Mouse (Mus musculus): Measurements from ENCODE around the gene Egfem1. TPM values are rescaled to one million over a fixed set of nuclear protein-coding genes. Genes with fewer than 3 reads are reported as not detected.

Egfem1 gene
- polyA plus RNA-seq, 1 experiment from 2014 or later, result 2.4 TPM

GRCm38 (mm10) chr3:29229712-29230111 is 147.9 kb downstream of the Egfem1 start:
- Histone ChIP-seq H3K4me3 (no peak overlapping the region), H3K4me1 (replicated peaks) (no peaks in the 10 kb centered on the region), H3K36me3 (no peaks in the 10 kb centered on the region), H3K9me3 (no peaks in the 10 kb centered on the region), H3K27ac (no peak overlapping the region), H3K27me3 (ENCODE audit: insufficient read depth, poor library complexity, severe bottlenecking) (no peaks in the 10 kb centered on the region)
- WGBS, result 53% methylated on average over 2 of the region's 2 CpGs
- no peak for DNase-seq (ENCODE audit: low spot score)

- WGBS, result 74% methylated on average over 4 of the region's 4 CpGs
- no peak for DNase-seq (ENCODE audit: low spot score)
Measured at GRCm38 (mm10) chr3:29235477-29235876, 153.7 kb downstream of the Egfem1 start.

GRCm38 (mm10) chr3:29236517-29236916 is 154.7 kb downstream of the Egfem1 start:
- no peak overlapping the region for H3K27ac ChIP-seq
- DNase-seq (ENCODE audit: low spot score), result no peak
- 81% methylated on average over 5 of the region's 5 CpGs for WGBS

More at GRCm38 (mm10) chr3:29235477-29235876, 153.7 kb downstream of the Egfem1 start:
- Histone ChIP-seq H3K4me3 (no peak overlapping the region), H3K27ac (no peak overlapping the region), H3K36me3 (no peaks in the 10 kb centered on the region), H3K9me3 (no peaks in the 10 kb centered on the region), H3K4me1 (replicated peaks) (no peaks in the 10 kb centered on the region), H3K27me3 (ENCODE audit: insufficient read depth, poor library complexity, severe bottlenecking) (no peaks in the 10 kb centered on the region)

GRCm38 (mm10) chr3:29243600-29243999 is 161.8 kb downstream of the Egfem1 start:
- WGBS, result 56% methylated on average over 3 of the region's 3 CpGs

More at GRCm38 (mm10) chr3:29236517-29236916, 154.7 kb downstream of the Egfem1 start:
- no peaks in the 10 kb centered on the region for H3K9me3 ChIP-seq
- no peaks in the 10 kb centered on the region for H3K4me1 ChIP-seq (replicated peaks)
- H3K4me3 ChIP-seq, result no peak overlapping the region
- H3K27me3 ChIP-seq (ENCODE audit: insufficient read depth, poor library complexity, severe bottlenecking), result no peaks in the 10 kb centered on the region
- no peaks in the 10 kb centered on the region for H3K36me3 ChIP-seq

GRCm38 (mm10) chr3:29291633-29292032 is 209.8 kb downstream of the Egfem1 start:
- Histone ChIP-seq H3K4me1 (replicated peaks) (peaks cover 26% of the 10 kb centered on the region), H3K36me3 (no peaks in the 10 kb centered on the region), H3K27ac (peak overlapping the region; percentile 43; the same call in 1 of the 2 replicates), H3K4me3 (no peak overlapping the region), H3K27me3 (ENCODE audit: insufficient read depth, poor library complexity, severe bottlenecking) (no peaks in the 10 kb centered on the region), H3K9me3 (no peaks in the 10 kb centered on the region)
- WGBS, result 69% methylated on average over 4 of the region's 4 CpGs
- no peak for DNase-seq (ENCODE audit: low spot score)

More at GRCm38 (mm10) chr3:29243600-29243999, 161.8 kb downstream of the Egfem1 start:
- no peak for DNase-seq (ENCODE audit: low spot score)
- Histone ChIP-seq H3K27me3 (ENCODE audit: insufficient read depth, poor library complexity, severe bottlenecking) (no peaks in the 10 kb centered on the region), H3K36me3 (no peaks in the 10 kb centered on the region), H3K27ac (no peak overlapping the region), H3K4me1 (replicated peaks) (no peaks in the 10 kb centered on the region), H3K4me3 (no peak overlapping the region), H3K9me3 (no peaks in the 10 kb centered on the region)

- H3K27ac ChIP-seq, result peak overlapping the region; percentile 67
- H3K4me1 ChIP-seq (replicated peaks), result peaks cover 26% of the 10 kb centered on the region
- no peak for DNase-seq (ENCODE audit: low spot score)
Measured at GRCm38 (mm10) chr3:29292251-29292650, 210.4 kb downstream of the Egfem1 start.

GRCm38 (mm10) chr3:29293230-29293629 is 211.4 kb downstream of the Egfem1 start:
- Histone ChIP-seq H3K4me3 (no peak overlapping the region), H3K36me3 (no peaks in the 10 kb centered on the region), H3K27me3 (ENCODE audit: insufficient read depth, poor library complexity, severe bottlenecking) (no peaks in the 10 kb centered on the region), H3K4me1 (replicated peaks) (peaks cover 26% of the 10 kb centered on the region), H3K9me3 (no peaks in the 10 kb centered on the region), H3K27ac (peak overlapping the region; percentile 67; the same call in 1 of the 2 replicates)
- no peak for DNase-seq (ENCODE audit: low spot score)
- WGBS, result 53% methylated on average over 4 of the region's 4 CpGs

More at GRCm38 (mm10) chr3:29292251-29292650, 210.4 kb downstream of the Egfem1 start:
- Histone ChIP-seq H3K27me3 (ENCODE audit: insufficient read depth, poor library complexity, severe bottlenecking) (no peaks in the 10 kb centered on the region), H3K4me3 (no peak overlapping the region), H3K36me3 (no peaks in the 10 kb centered on the region), H3K9me3 (no peaks in the 10 kb centered on the region)
- 39% methylated on average over 3 of the region's 3 CpGs for WGBS

GRCm38 (mm10) chr3:29342223-29342791 is 260.5 kb downstream of the Egfem1 start:
- H3K27me3 ChIP-seq (ENCODE audit: insufficient read depth, poor library complexity, severe bottlenecking), result no peaks in the 10 kb centered on the region
- no peak for DNase-seq (ENCODE audit: low spot score)
- H3K36me3 ChIP-seq, result no peaks in the 10 kb centered on the region
- H3K27ac ChIP-seq, result no peak overlapping the region
- no peaks in the 10 kb centered on the region for H3K9me3 ChIP-seq
- no peak overlapping the region for H3K4me3 ChIP-seq
- H3K4me1 ChIP-seq (replicated peaks), result no peaks in the 10 kb centered on the region
- 83% methylated on average over 3 of the region's 3 CpGs for WGBS

- Histone ChIP-seq H3K36me3 (no peaks in the 10 kb centered on the region), H3K9me3 (no peaks in the 10 kb centered on the region), H3K4me1 (replicated peaks) (no peaks in the 10 kb centered on the region), H3K4me3 (no peak overlapping the region), H3K27ac (no peak overlapping the region), H3K27me3 (ENCODE audit: insufficient read depth, poor library complexity, severe bottlenecking) (no peaks in the 10 kb centered on the region)
- DNase-seq (ENCODE audit: low spot score), result no peak
- 85% methylated on average over 3 of the region's 3 CpGs for WGBS
Measured at GRCm38 (mm10) chr3:29345805-29346204, 264.0 kb downstream of the Egfem1 start.

GRCm38 (mm10) chr3:29366907-29367306 is 285.1 kb downstream of the Egfem1 start:
- Histone ChIP-seq H3K9me3 (no peaks in the 10 kb centered on the region), H3K27ac (no peak overlapping the region), H3K36me3 (no peaks in the 10 kb centered on the region), H3K4me3 (no peak overlapping the region), H3K27me3 (ENCODE audit: insufficient read depth, poor library complexity, severe bottlenecking) (no peaks in the 10 kb centered on the region), H3K4me1 (replicated peaks) (no peaks in the 10 kb centered on the region)
- DNase-seq (ENCODE audit: low spot score), result no peak
- 73% methylated on average over 8 of the region's 8 CpGs for WGBS

GRCm38 (mm10) chr3:29370519-29370918 is 288.7 kb downstream of the Egfem1 start:
- H3K4me3 ChIP-seq, result no peak overlapping the region
- no peaks in the 10 kb centered on the region for H3K9me3 ChIP-seq
- 75% methylated on average over 5 of the region's 5 CpGs for WGBS
- no peaks in the 10 kb centered on the region for H3K27me3 ChIP-seq (ENCODE audit: insufficient read depth, poor library complexity, severe bottlenecking)
- no peaks in the 10 kb centered on the region for H3K4me1 ChIP-seq (replicated peaks)
- no peak overlapping the region for H3K27ac ChIP-seq
- DNase-seq (ENCODE audit: low spot score), result no peak
- H3K36me3 ChIP-seq, result no peaks in the 10 kb centered on the region

GRCm38 (mm10) chr3:29381255-29381654 is 299.4 kb downstream of the Egfem1 start:
- no peaks in the 10 kb centered on the region for H3K36me3 ChIP-seq
- no peaks in the 10 kb centered on the region for H3K27me3 ChIP-seq (ENCODE audit: insufficient read depth, poor library complexity, severe bottlenecking)
- 75% methylated on average over 2 of the region's 2 CpGs for WGBS
- H3K9me3 ChIP-seq, result no peaks in the 10 kb centered on the region
- no peak overlapping the region for H3K4me3 ChIP-seq
- H3K27ac ChIP-seq, result no peak overlapping the region
- no peak for DNase-seq (ENCODE audit: low spot score)
- H3K4me1 ChIP-seq (replicated peaks), result no peaks in the 10 kb centered on the region; the same call in 1 of the 2 replicates

- no peak overlapping the region for H3K4me3 ChIP-seq
- H3K27me3 ChIP-seq (ENCODE audit: insufficient read depth, poor library complexity, severe bottlenecking), result no peaks in the 10 kb centered on the region
- 81% methylated on average over 3 of the region's 3 CpGs for WGBS
- no peaks in the 10 kb centered on the region for H3K4me1 ChIP-seq (replicated peaks)
- DNase-seq (ENCODE audit: low spot score), result no peak
- H3K9me3 ChIP-seq, result no peaks in the 10 kb centered on the region
- H3K27ac ChIP-seq, result no peak overlapping the region
- H3K36me3 ChIP-seq, result no peaks in the 10 kb centered on the region
Measured at GRCm38 (mm10) chr3:29399064-29399463, 317.2 kb downstream of the Egfem1 start.

Measured in hindbrain, embryonic 10.5 days (tissue).